Mouse (Mus musculus) megakaryocyte, embryonic 14.5 days (primary cell): ENCODE measurements around the gene Apoc3. TPM values are rescaled to one million over a fixed set of nuclear protein-coding genes. Genes with fewer than 3 reads are reported as not detected.

Experiments
- H3K27me3 ChIP-seq: replicated peaks from 2 replicates; pipeline ENCODE3; 2012; ENCODE audit warnings: inconsistent platforms
- H3K36me3 ChIP-seq: replicated peaks from 2 replicates; pipeline ENCODE3; 2012; ENCODE audit warnings: low read length, inconsistent platforms, mixed read lengths
- H3K4me1 ChIP-seq: 2 replicates; pipeline ENCODE4 v1.6.1; 2012; ENCODE audit warnings: inconsistent platforms
- H3K4me3 ChIP-seq: replicated peaks from 2 replicates; pipeline ENCODE3; 2012; ENCODE audit warnings: moderate library complexity, mild to moderate bottlenecking, inconsistent platforms
- H3K9me3 ChIP-seq: 2 replicates; pipeline ENCODE4 v1.6.1; 2012; ENCODE audit warnings: inconsistent platforms
- FLI1 ChIP-seq: IDR thresholded peaks from 2 replicates; pipeline ENCODE4 v1.6.1; 2012; ENCODE audit warnings: low read length, inconsistent platforms, mixed read lengths
- GATA1 ChIP-seq: IDR thresholded peaks from 3 replicates; pipeline ENCODE4 v1.6.1; 2012; ENCODE audit warnings: mixed read lengths, low read length, inconsistent platforms, borderline replicate concordance
- polyA plus RNA-seq: library from polyadenylated mRNA; stranded (reverse); fragments of >175 nt; gene quantifications from 2 replicates; pipeline ENCODE4 v1.2.3, GENCODE M21; 2012; ENCODE audit warnings: low replicate concordance; ENCODE audit not compliant: insufficient read depth

Gene Apoc3
- polyA plus RNA-seq, 1 experiment: not detected

DNA sequence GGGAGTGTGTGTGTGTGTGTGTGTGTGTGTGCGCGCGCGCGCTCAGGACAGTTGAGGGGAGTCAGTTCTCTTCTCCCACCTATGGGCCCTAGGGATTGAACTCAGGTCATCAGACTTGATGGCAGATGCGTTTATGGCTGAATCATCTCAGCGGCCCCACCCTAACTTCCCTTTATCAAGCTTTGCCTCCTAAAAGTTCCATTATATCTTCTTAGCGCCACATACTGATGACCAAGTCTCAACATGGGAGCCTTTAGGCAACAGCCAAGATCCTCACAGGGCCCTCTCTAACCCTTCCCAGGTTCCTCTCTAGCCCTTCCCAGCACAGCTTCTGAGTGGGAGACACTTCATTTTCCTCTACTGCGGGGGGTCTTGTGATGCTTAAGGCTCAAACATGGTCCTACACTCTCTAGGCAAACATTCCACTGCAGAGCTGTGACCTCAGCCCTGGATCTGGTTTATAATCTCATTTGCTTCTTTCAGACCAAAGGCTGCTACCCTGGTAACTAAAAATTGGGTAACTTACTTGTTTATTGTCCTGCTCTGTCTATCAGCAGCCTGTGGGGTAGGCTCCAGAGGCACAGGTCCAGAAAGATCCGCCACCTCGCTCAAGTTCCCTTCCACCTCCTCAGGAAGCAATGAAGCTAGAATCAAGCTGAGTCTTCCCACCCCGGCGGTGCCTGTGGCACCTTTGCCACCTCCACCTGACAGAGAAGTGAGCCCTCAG lies 18.5 kb downstream of the Apoc3 start:
- Histone ChIP-seq H3K27me3 (no peaks in the 10 kb centered on the region), H3K4me3 (no peak overlapping the region), H3K36me3 (peaks cover 97% of the 10 kb centered on the region), H3K9me3 (no peaks in the 10 kb centered on the region), H3K4me1 (peaks cover 46% of the 10 kb centered on the region)
- no peak for TF ChIP-seq FLI1
- no peak for TF ChIP-seq GATA1

DNA sequence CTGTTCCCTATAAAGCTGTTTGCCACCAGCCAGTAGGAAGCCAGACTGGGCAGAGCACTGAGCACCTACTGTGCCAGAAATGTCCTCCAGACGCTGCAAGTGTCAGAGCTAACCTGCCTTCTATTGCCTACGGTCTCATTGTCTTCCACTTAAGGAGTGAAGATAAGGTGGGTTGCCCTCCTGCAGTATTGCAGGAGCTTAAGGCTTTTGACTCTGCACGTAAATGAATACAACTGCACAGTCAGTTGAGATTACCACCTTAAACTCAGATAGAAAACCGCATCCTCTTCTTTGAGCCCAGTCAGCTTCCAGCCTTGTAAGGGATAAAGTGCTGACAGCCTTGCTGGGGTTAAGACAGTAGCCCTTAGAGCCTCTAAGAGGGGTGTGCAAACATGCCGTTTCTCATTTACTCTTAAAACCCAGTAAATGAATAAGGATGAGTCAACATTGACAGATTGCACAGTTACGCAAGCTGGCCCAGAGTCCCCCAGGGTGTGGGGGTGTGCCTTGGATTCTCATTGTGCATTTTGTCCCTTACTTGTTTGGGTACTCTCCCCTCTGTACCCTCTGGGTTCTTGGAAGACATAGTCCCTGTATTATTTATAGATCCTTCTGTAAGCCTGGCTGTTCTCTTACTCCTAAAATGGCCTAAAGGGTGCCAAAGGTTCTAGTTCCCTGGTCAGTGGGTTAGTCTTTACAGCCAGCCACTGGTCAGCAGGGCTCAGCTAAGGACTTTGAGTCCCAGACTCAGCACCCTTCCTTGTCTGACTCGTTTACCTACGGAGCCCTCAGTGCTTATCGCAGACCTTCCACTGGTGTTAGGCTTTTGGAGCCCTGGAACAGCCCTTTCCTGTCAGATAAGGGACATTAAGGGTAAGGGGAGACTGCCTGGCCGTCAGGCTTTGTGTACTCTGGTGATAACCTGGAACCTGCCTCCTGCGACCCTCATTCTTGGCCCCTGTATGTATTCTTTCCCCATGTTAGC lies 19.8 kb downstream of the Apoc3 start:
- Histone ChIP-seq H3K4me3 (peak overlapping the region; percentile 44), H3K27me3 (no peaks in the 10 kb centered on the region), H3K4me1 (peaks cover 48% of the 10 kb centered on the region), H3K36me3 (peaks cover 97% of the 10 kb centered on the region), H3K9me3 (no peaks in the 10 kb centered on the region)
- TF ChIP-seq FLI1 (no peak), GATA1 (no peak)

DNA sequence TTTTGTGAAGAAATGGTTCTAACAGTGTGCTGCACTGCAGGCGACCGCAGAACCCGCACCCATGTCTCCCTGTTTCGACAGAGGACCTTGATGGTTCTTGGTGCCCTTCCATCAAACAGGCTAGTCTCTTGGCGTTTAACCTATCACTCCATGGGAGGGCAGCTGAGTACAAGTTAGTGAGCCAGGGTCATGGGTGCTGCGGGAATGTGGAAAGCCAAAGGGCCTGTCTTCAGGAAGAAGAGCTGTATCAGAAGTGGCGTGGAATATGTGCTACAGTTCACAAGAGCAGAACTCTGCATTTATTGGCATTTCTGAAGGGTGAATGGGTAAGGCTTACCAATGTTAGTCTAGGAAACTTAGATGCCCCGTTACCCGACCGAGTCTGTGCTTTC lies 20.5 kb downstream of the Apoc3 start:
- H3K27me3 ChIP-seq: no peaks in the 10 kb centered on the region
- no peaks in the 10 kb centered on the region for H3K9me3 ChIP-seq
- H3K4me3 ChIP-seq: peak overlapping the region; percentile 44
- TF ChIP-seq GATA1 (no peak), FLI1 (no peak)
- peaks cover 97% of the 10 kb centered on the region for H3K36me3 ChIP-seq
- peaks cover 48% of the 10 kb centered on the region for H3K4me1 ChIP-seq

DNA sequence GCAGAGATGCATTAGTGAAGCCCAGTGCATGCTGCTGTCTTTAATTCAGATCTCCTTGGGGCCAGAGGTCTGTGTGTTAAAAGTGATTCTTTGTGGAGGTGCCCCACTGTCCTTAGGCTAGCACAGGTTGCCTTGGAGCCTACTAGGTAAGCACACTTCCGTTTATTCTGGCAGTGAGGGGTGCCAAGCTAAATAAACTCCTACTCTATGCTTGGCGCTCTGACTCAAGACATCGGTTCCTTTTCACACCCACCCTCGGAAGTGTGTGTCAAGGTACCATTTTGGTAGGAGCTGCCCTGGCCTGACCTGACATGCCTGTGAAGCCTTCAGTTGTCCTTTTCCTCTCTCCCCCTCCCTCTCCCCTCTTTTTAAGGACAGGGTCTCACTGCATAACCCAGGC lies 21.2 kb downstream of the Apoc3 start:
- H3K4me3 ChIP-seq: no peak overlapping the region
- H3K36me3 ChIP-seq: peaks cover 97% of the 10 kb centered on the region
- H3K4me1 ChIP-seq: peaks cover 48% of the 10 kb centered on the region
- no peaks in the 10 kb centered on the region for H3K27me3 ChIP-seq
- TF ChIP-seq GATA1 (no peak), FLI1 (no peak)
- H3K9me3 ChIP-seq: no peaks in the 10 kb centered on the region

DNA sequence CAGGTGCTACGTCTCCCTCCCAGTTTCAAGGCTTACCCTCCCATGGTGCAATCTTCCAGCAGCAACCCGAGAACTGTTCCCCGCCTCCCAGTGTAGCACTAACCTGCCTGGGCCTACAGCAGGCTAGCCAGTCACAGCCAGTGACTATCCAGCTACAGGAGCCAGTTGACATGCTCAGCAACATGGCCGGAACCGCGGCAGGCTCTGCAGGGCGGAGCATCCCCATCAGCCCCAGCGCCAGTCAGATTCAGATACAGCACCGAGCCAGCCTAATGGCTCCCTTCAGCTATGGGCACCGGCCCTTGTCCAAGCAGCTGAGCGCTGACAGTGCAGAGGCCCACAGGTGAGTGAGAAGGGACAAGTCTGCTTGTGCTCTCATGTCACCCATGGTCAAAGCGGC lies 25.0 kb downstream of the Apoc3 start:
- no peaks in the 10 kb centered on the region for H3K9me3 ChIP-seq
- H3K4me3 ChIP-seq: no peak overlapping the region
- no peaks in the 10 kb centered on the region for H3K27me3 ChIP-seq
- H3K4me1 ChIP-seq: peaks cover 35% of the 10 kb centered on the region
- TF ChIP-seq GATA1 (no peak), FLI1 (no peak)
- H3K36me3 ChIP-seq: peaks cover 100% of the 10 kb centered on the region

DNA sequence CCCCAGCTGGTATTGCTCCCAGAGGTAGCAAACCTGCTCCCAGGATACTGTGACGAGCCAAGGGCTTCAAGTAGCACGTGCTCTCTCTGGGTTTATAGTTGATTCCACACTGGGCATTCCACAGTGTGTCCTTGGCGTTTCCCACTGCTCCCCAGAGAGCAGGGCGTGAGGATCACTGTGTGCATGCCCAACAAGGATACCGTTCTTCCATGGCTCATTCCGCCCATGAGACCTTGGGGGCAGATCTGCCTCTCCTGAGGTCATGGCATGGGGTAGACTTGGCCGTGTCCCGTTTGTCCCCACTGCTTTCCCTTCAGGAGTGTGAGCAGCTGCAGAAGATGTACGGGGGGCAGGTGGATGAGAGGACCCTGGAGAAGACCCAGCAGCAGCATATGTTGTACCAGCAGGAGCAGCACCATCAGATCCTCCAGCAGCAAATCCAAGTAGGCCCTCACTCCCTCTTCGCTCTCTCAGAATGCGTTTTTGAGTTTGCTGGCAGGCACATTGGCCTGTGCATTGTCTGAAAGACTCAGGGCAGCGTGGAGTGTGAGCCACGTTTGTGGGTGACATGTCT lies 26.9 kb downstream of the Apoc3 start:
- TF ChIP-seq FLI1: no peak
- no peak overlapping the region for H3K4me3 ChIP-seq
- H3K36me3 ChIP-seq: peaks cover 100% of the 10 kb centered on the region

DNA sequence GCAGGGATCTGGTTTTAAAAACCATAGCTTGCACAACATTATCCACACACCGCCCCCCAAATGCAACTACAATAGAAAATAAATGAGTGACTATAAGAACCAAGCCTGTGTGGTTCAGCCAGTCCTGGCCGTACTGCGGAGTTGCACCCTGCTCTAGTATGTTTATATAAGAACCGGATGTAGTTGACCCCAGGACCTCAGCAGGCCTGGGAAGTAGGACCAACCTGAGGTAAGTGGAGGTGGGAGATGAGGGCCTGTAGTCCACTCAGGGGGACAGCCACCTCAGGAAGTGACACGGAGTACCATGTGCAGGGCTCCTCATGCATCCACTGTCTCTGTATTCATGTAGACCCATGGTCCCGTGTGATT lies 28.0 kb downstream of the Apoc3 start:
- Histone ChIP-seq H3K36me3 (peaks cover 100% of the 10 kb centered on the region), H3K27me3 (no peaks in the 10 kb centered on the region), H3K9me3 (no peaks in the 10 kb centered on the region), H3K4me1 (peaks cover 19% of the 10 kb centered on the region), H3K4me3 (no peak overlapping the region)
- TF ChIP-seq GATA1 (no peak), FLI1 (no peak)

More for the DNA sequence above, 26.9 kb downstream of the Apoc3 start:
- Histone ChIP-seq H3K9me3 (no peaks in the 10 kb centered on the region), H3K4me1 (peaks cover 16% of the 10 kb centered on the region), H3K27me3 (no peaks in the 10 kb centered on the region)

DNA sequence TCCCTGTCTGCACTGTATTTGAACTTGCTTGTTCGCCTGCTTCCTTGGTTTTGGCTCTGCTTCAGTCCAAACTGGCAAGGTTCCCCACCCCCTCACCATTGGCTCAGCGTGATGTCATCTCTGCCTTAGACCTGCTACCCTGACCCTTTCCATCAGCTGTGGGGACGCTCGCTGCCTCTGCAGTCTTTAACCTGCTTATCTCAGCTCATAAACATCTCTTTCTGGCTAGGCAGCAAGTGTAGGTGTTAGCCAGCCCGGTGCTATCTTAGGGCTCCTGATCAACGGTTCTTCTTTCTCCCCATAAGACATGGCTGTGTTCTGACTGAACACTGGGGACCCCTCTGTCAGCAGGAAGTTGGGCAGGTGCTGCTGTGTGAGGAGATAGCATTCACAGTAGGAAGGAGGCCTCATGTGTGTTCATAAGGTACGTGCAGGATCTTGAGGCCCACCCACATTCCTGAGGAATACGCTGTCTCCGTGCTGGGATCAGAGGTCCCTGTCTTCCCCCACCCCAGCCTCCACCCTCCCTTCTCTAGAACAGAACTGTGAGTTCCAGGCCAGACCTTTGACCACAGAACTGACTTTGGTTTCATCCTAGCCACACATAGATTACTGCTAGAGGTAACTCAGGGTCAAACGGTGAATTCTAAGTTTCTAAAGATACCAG lies 28.5 kb downstream of the Apoc3 start:
- H3K9me3 ChIP-seq: no peaks in the 10 kb centered on the region
- H3K27me3 ChIP-seq: no peaks in the 10 kb centered on the region
- no peak overlapping the region for H3K4me3 ChIP-seq
- H3K4me1 ChIP-seq: peaks cover 21% of the 10 kb centered on the region
- peaks cover 100% of the 10 kb centered on the region for H3K36me3 ChIP-seq
- TF ChIP-seq FLI1 (no peak), GATA1 (no peak)

DNA sequence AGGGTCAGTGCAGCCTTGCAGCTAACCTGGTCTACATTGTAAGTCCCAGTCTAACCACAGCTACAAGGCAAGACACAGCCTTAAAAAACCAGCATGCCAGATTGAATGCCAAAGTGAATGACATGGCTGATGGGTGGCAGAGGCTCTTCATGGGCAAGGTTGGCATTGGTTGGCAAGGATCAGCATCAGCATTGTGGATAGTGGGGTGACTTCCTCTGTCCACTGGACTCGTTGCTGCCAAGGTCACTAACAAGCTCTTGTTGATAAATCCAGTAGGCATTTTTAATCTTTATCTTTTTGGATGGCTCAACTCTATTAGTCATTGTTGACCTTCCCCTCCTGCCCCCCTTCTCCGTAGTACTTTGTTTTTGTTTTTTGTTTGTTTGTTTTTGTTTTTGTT lies 35.8 kb downstream of the Apoc3 start:
- no peaks in the 10 kb centered on the region for H3K27me3 ChIP-seq
- TF ChIP-seq GATA1 (no peak), FLI1 (no peak)
- H3K36me3 ChIP-seq: peaks cover 99% of the 10 kb centered on the region
- H3K9me3 ChIP-seq: no peaks in the 10 kb centered on the region
- peaks cover 57% of the 10 kb centered on the region for H3K4me1 ChIP-seq
- no peak overlapping the region for H3K4me3 ChIP-seq
